Mouse (Mus musculus) kidney, embryonic 16.5 days (tissue): ENCODE measurements at regions not wholly inside any gene's neighbourhood (a gene's known extent, or its start where the extent isn't known, plus 50 kb on each side); places are given as distances from the start of the nearest gene placed in this dataset.

ENCODE experiments used
- ATAC-seq: fragments of 200-750 bp; cut with Nextera tagmentation; 2 replicates; pipeline ENCODE4 v1.8.0; 2017; ENCODE audit warnings: moderate TSS enrichment; ENCODE audit not compliant: low FRiP score, low TSS enrichment
- H3K27ac ChIP-seq: fragments of 300-500 bp; sonication (generic); 2 replicates; pipeline ENCODE4 v1.5.1; 2014; ENCODE audit warnings: low read length
- H3K27me3 ChIP-seq: fragments of 300-500 bp; sonication (generic); 2 replicates; pipeline ENCODE4 v1.6.1; 2014; ENCODE audit warnings: low read length, control low read depth, mixed read lengths; ENCODE audit not compliant: insufficient read depth
- H3K36me3 ChIP-seq: fragments of 300-500 bp; sonication (generic); 2 replicates; pipeline ENCODE4 v1.6.1; 2014; ENCODE audit warnings: low read length, control low read depth, mixed read lengths; ENCODE audit not compliant: insufficient read depth
- H3K4me1 ChIP-seq: fragments of 300-500 bp; sonication (generic); 2 replicates; pipeline ENCODE4 v1.6.1; 2014; ENCODE audit warnings: low read length, control low read depth, mixed read lengths; ENCODE audit not compliant: insufficient read depth
- H3K4me2 ChIP-seq: fragments of 300-500 bp; sonication (generic); replicated peaks from 2 replicates; pipeline ENCODE4 v1.6.1; 2014; ENCODE audit warnings: low read depth, low read length
- H3K4me3 ChIP-seq: fragments of 300-500 bp; sonication (generic); 2 replicates; pipeline ENCODE4 v1.5.1; 2014; ENCODE audit warnings: mild to moderate bottlenecking, low read length
- H3K9ac ChIP-seq: fragments of 300-500 bp; sonication (generic); replicated peaks from 2 replicates; pipeline ENCODE4 v1.6.1; 2014; ENCODE audit warnings: low read length
- H3K9me3 ChIP-seq: fragments of 300-500 bp; sonication (generic); 2 replicates; pipeline ENCODE4 v1.6.1; 2016; ENCODE audit warnings: low read length, control low read depth
- WGBS: fragments of 180-500 bp; shearing (Covaris S2); extraction: QIAGEN DNeasy Blood & Tissue Kit; methylation state at CpG from one replicate; pipeline ENCODE4 v1.1.7; 2014; 5-methylcytosine and 5-hydroxymethylcytosine counted together

- no peak for ATAC-seq
- no peak overlapping the region for H3K9ac ChIP-seq
- H3K4me1 ChIP-seq = no peaks in the 10 kb centered on the region
- H3K4me3 ChIP-seq = no peak overlapping the region
- H3K27ac ChIP-seq = no peak overlapping the region
- no peak overlapping the region for H3K4me2 ChIP-seq
- WGBS = 88% methylated on average over 4 of the region's 4 CpGs
- H3K27me3 ChIP-seq = no peaks in the 10 kb centered on the region
- peaks cover 4% of the 10 kb centered on the region for H3K9me3 ChIP-seq
- no peaks in the 10 kb centered on the region for H3K36me3 ChIP-seq
Observed at GRCm38 (mm10) chr6:140167182-140167581, 125.9 kb upstream of the Plcz1 start.

- Histone ChIP-seq H3K27me3 (no peaks in the 10 kb centered on the region), H3K9me3 (peaks cover 4% of the 10 kb centered on the region), H3K4me3 (no peak overlapping the region), H3K9ac (no peak overlapping the region), H3K4me2 (no peak overlapping the region), H3K27ac (no peak overlapping the region), H3K4me1 (no peaks in the 10 kb centered on the region), H3K36me3 (no peaks in the 10 kb centered on the region)
- 92% methylated on average over 5 of the region's 5 CpGs for WGBS
- no peak for ATAC-seq
Observed at GRCm38 (mm10) chr6:140162729-140163128, 121.5 kb upstream of the Plcz1 start.

- Histone ChIP-seq H3K36me3 (no peaks in the 10 kb centered on the region), H3K9ac (no peak overlapping the region), H3K4me2 (no peak overlapping the region), H3K4me1 (no peaks in the 10 kb centered on the region), H3K9me3 (peaks cover 4% of the 10 kb centered on the region), H3K4me3 (no peak overlapping the region), H3K27me3 (no peaks in the 10 kb centered on the region), H3K27ac (no peak overlapping the region)
- no peak for ATAC-seq
- 74% methylated on average over 4 of the region's 4 CpGs for WGBS
Observed at GRCm38 (mm10) chr6:140161482-140161881, 120.2 kb upstream of the Plcz1 start.

GRCm38 (mm10) chr6:140160946-140161345 lies 119.7 kb upstream of the Plcz1 start:
- H3K9ac ChIP-seq = no peak overlapping the region
- no peaks in the 10 kb centered on the region for H3K4me1 ChIP-seq
- H3K36me3 ChIP-seq = no peaks in the 10 kb centered on the region
- no peak overlapping the region for H3K27ac ChIP-seq
- H3K4me2 ChIP-seq = no peak overlapping the region
- WGBS = 75% methylated on average over 13 of the region's 13 CpGs
- ATAC-seq = no peak
- H3K9me3 ChIP-seq = peaks cover 2% of the 10 kb centered on the region
- no peaks in the 10 kb centered on the region for H3K27me3 ChIP-seq
- no peak overlapping the region for H3K4me3 ChIP-seq

DNA sequence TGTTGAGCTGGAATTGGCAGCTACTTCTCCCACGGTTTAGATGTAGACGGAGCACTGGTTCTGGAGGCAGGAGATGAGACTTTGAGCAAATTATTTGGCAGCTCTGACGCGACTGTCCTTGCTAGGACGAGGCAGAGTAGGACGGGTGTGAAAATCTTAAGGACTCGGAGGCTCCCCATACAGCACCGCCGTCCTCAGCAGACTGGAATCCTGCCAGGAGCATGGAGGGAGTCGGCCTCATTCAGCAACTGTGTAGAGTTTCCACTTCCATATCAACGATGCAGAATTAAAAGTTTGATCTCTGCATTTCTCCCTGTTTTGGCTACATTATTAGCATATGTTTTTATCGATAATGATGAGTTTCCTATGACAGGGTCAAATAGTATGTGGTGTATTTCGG lies 117.7 kb upstream of the Plcz1 start:
- Histone ChIP-seq H3K4me3 (no peak overlapping the region), H3K9ac (no peak overlapping the region), H3K27me3 (no peaks in the 10 kb centered on the region), H3K27ac (no peak overlapping the region), H3K4me2 (no peak overlapping the region), H3K36me3 (no peaks in the 10 kb centered on the region), H3K9me3 (no peaks in the 10 kb centered on the region), H3K4me1 (no peaks in the 10 kb centered on the region)
- WGBS = 77% methylated on average over 13 of the region's 13 CpGs
- ATAC-seq = no peak

DNA sequence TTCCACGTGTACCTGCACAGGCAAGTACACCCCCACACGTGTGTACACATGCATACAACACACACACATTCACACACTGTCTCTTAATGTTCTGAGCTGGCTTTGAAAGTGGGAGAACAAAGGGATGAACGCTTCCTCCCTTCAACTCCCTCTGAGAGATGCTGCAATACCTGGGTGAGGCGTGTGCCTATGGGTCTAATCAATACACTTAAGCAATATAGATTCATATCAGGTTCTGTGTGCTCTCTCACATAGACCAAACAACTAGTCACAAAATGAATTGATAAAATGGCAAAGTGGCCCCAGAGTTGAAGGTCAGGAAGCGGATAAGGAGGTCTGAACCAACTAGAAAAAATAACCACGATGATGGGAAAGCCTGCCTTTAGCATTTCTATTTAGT lies 116.1 kb upstream of the Plcz1 start:
- no peaks in the 10 kb centered on the region for H3K4me1 ChIP-seq
- H3K27me3 ChIP-seq = 0 out of 2 replicates have a peak, but pooled peaks cover 3% of the 10 kb centered on the region
- ATAC-seq = no peak
- no peak overlapping the region for H3K27ac ChIP-seq
- H3K4me2 ChIP-seq = no peak overlapping the region
- no peaks in the 10 kb centered on the region for H3K36me3 ChIP-seq
- no peak overlapping the region for H3K9ac ChIP-seq
- H3K9me3 ChIP-seq = no peaks in the 10 kb centered on the region
- H3K4me3 ChIP-seq = no peak overlapping the region
- 88% methylated on average over 6 of the region's 6 CpGs for WGBS

DNA sequence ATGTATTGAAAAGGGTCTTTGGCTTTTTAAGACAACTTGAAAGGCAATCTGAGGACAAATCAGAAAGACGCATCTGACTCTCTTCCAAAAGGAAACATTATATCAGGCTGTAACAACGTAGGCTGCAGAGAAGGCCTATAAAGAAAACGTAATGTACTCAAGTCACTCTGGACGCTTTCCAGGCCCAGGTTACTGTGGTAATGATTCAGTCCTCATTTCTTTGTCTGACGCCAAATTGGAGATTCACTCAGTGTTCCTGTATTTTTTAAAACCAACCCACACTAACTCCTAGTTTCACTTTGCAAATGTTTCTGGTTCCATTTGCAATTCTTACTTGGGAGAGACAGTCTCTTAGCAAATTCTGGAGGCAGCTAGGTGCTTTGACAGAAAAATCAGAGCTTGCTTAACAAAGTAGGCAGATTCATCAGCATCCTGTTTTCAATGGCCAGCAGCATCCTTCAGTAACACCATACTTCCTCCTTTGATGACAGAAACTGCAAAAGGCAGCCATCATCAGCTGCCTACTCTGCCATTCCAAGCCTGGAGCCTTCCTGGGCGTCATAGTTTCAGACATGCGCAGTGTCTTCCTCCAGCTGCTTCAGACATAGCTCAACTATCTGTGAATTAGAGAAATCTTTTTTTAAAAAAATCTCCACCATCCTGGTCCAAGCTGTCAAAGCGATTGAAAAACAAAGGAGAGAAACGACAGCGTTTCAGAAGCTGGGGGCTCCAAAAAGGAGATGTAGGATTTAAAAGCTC lies 111.3 kb upstream of the Plcz1 start:
- ATAC-seq = no peak
- Histone ChIP-seq H3K27ac (no peak overlapping the region), H3K36me3 (no peaks in the 10 kb centered on the region), H3K4me1 (0 out of 2 replicates have a peak, but pooled peaks cover 8% of the 10 kb centered on the region), H3K27me3 (0 out of 2 replicates have a peak, but pooled peaks cover 3% of the 10 kb centered on the region), H3K9me3 (no peaks in the 10 kb centered on the region), H3K4me2 (no peak overlapping the region), H3K4me3 (no peak overlapping the region), H3K9ac (no peak overlapping the region)
- 59% methylated on average over 10 of the region's 10 CpGs for WGBS

DNA sequence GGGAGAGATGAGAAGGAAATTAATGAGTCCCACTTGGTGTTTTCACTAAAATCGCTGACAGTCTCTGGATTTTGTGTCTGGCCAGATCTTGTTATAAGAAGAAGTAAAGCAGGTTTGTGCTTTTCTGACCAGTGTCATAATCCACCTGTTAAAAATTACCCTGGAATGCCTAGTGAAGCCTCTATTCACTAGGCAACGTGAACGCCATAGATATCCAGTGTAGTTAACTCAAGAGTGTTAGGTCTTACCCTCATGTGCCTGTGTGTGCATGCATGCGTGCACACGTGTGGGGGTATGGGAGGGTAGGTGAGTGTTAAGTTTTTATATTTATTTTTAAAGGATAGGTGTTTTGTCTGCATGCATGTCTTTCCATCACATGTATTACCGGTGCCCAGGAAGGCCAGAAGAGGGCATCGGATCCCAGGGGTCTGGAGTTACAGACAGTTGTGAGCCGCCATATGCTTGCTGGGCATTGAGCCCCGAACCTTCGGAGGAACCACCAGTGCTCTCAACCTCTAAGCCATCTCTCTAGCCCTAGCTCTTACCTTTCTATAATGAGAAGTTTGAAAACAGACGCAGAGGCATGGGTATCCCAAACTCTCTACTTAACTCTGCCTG lies 107.5 kb upstream of the Plcz1 start:
- no peak overlapping the region for H3K4me3 ChIP-seq
- H3K4me1 ChIP-seq = 0 out of 2 replicates have a peak, but pooled peaks cover 9% of the 10 kb centered on the region
- peak overlapping the region; percentile 32; the same call in 1 of the 2 replicates for H3K27ac ChIP-seq
- no peak overlapping the region for H3K4me2 ChIP-seq
- H3K9ac ChIP-seq = no peak overlapping the region
- WGBS = 80% methylated on average over 11 of the region's 11 CpGs
- no peaks in the 10 kb centered on the region for H3K9me3 ChIP-seq
- 0 out of 2 replicates have a peak, but pooled peaks cover 3% of the 10 kb centered on the region for H3K27me3 ChIP-seq
- no peaks in the 10 kb centered on the region for H3K36me3 ChIP-seq
- ATAC-seq = peak; percentile 85

- peak; percentile 57 for ATAC-seq
- Histone ChIP-seq H3K4me3 (no peak overlapping the region), H3K9ac (no peak overlapping the region), H3K4me1 (0 out of 2 replicates have a peak, but pooled peaks cover 9% of the 10 kb centered on the region), H3K27ac (peak overlapping the region; percentile 32), H3K9me3 (no peaks in the 10 kb centered on the region), H3K36me3 (no peaks in the 10 kb centered on the region), H3K4me2 (no peak overlapping the region), H3K27me3 (no peaks in the 10 kb centered on the region)
- 30% methylated on average over 3 of the region's 3 CpGs for WGBS
Observed at GRCm38 (mm10) chr6:140148138-140148537, 106.9 kb upstream of the Plcz1 start.

DNA sequence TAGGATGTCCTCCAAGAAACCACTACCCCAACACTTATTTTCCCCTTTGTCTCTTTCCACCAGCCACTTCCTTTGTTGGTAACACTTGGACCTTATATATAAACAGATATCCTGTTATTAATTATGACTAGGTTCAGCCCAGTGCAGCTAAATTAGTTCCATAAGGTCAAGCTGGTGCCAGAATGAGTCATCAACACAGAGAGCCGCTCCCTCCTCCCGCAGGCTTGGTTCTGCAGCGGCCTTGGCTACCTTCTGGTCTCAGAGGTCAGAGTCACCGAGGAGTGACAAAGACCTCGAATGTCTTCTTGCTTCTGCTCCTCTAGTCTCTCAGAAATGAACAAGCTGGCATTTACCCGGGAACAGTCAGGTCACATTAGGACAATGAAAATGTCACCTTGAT lies 106.5 kb upstream of the Plcz1 start:
- no peaks in the 10 kb centered on the region for H3K27me3 ChIP-seq
- H3K27ac ChIP-seq = peak overlapping the region; percentile 32
- H3K36me3 ChIP-seq = no peaks in the 10 kb centered on the region
- no peak overlapping the region for H3K4me2 ChIP-seq
- H3K9ac ChIP-seq = no peak overlapping the region
- WGBS = 27% methylated on average over 6 of the region's 6 CpGs
- H3K4me1 ChIP-seq = 0 out of 2 replicates have a peak, but pooled peaks cover 9% of the 10 kb centered on the region
- no peak for ATAC-seq
- no peaks in the 10 kb centered on the region for H3K9me3 ChIP-seq
- H3K4me3 ChIP-seq = no peak overlapping the region
